Mouse (Mus musculus) liver, embryonic 14.5 days (tissue): ENCODE data around the gene Scarf2. TPM values are rescaled to one million over a fixed set of nuclear protein-coding genes. Genes with fewer than 3 reads are reported as not detected.
A peak's percentile ranks its signal among the peaks of the same experiment; 100 is the strongest.

Source experiments
- ATAC-seq: fragments of 200-750 bp; cut with Nextera tagmentation; 2 replicates; pipeline ENCODE4 v1.8.0; 2017; ENCODE audit warnings: moderate number of reproducible peaks, mild to moderate bottlenecking, moderate library complexity; ENCODE audit not compliant: insufficient read depth
- DNase-seq, 3 experiments: peaks; one replicate each; pipeline ENCODE4 v3.0.0-alpha.2; 2012 to 2013; ENCODE audit warnings: low read depth in 3 of 3, low spot score in 3 of 3
- H3K27ac ChIP-seq: fragments of 300-500 bp; sonication (generic); 2 replicates; pipeline ENCODE4 v1.5.1; 2014; ENCODE audit warnings: moderate library complexity, mild to moderate bottlenecking, control low read depth, inconsistent platforms
- H3K27me3 ChIP-seq: fragments of 300-500 bp; sonication (generic); 2 replicates; pipeline ENCODE4 v1.6.1; 2014; ENCODE audit warnings: mild to moderate bottlenecking, low read length, moderate library complexity; ENCODE audit not compliant: control insufficient read depth, insufficient read depth
- H3K36me3 ChIP-seq: fragments of 300-500 bp; sonication (generic); replicated peaks from 2 replicates; pipeline ENCODE4 v1.6.1; 2014; ENCODE audit warnings: low read depth; ENCODE audit not compliant: control insufficient read depth, insufficient read depth
- H3K4me1 ChIP-seq, 2 experiments: fragments of 200-500 bp in 1 of 2; fragments of 300-500 bp in 1 of 2; sonication (generic) in 1 of 2; replicated peaks; 2 replicates each; pipeline ENCODE4 v1.6.1; 2012 to 2014; ENCODE audit warnings: antibody characterized with exemption in 1 of 2, inconsistent platforms in 1 of 2, low read length in 1 of 2; ENCODE audit not compliant: control insufficient read depth in 2 of 2, insufficient read depth in 2 of 2
- H3K4me2 ChIP-seq: fragments of 300-500 bp; sonication (generic); 2 replicates; pipeline ENCODE4 v1.6.1; 2014; ENCODE audit warnings: low read depth, mild to moderate bottlenecking, control low read depth, moderate library complexity
- H3K4me3 ChIP-seq, 2 experiments: fragments of 200-500 bp in 1 of 2; fragments of 300-500 bp in 1 of 2; sonication (generic) in 1 of 2; 2 replicates each; pipeline ENCODE4 v1.5.1; 2012 to 2014; ENCODE audit warnings: low read depth in 2 of 2, low read length in 2 of 2, mild to moderate bottlenecking in 2 of 2, control low read depth in 1 of 2, inconsistent platforms in 1 of 2, moderate library complexity in 1 of 2; ENCODE audit not compliant: insufficient read depth in 1 of 2
- H3K9ac ChIP-seq: fragments of 300-500 bp; sonication (generic); replicated peaks from 2 replicates; pipeline ENCODE4 v1.6.1; 2014; ENCODE audit warnings: mild to moderate bottlenecking, control low read depth, moderate library complexity
- H3K9me3 ChIP-seq: fragments of 300-500 bp; sonication (generic); 2 replicates; pipeline ENCODE4 v1.6.1; 2016; ENCODE audit warnings: low read length, mixed read lengths; ENCODE audit not compliant: control insufficient read depth
- CTCF ChIP-seq: IDR thresholded peaks from 2 replicates; pipeline ENCODE4 v1.5.1; 2016; ENCODE audit warnings: antibody characterized with exemption, low read depth, control low read depth
- EP300 ChIP-seq: IDR thresholded peaks from 2 replicates; pipeline ENCODE4 v1.6.1; 2016; ENCODE audit warnings: antibody characterized with exemption, low read depth
- WGBS: fragments of 180-500 bp; shearing (Covaris S2); extraction: QIAGEN DNeasy Blood & Tissue Kit; methylation state at CpG from one replicate; pipeline ENCODE4 v1.1.7; 2014; ENCODE audit not compliant: insufficient replicate concordance; 5-methylcytosine and 5-hydroxymethylcytosine counted together
- polyA plus RNA-seq, 2 experiments: library from polyadenylated mRNA; depleted of rRNA in 1 of 2; stranded (reverse) in 1 of 2; unstranded in 1 of 2; fragments of >200 nt; fragmentation: Nextera tagmentation in 1 of 2; extraction: Ambion mirVana in 1 of 2; gene quantifications; 2 replicates each; pipeline versions ENCODE4 v1.2.1 to v1.2.3; 2012 to 2014

Scarf2 gene
- polyA plus RNA-seq, 2 experiments = 0.51 to 3.4 TPM

- 4% methylated on average over 29 of the region's 29 CpGs for WGBS
- Histone ChIP-seq H3K4me2 (peak overlapping the region; percentile 49), H3K4me1 (no peaks in the 10 kb centered on the region), H3K9ac (no peak overlapping the region), H3K4me3 (peak overlapping the region; percentile 31 to 47), H3K27me3 (peaks cover 75% of the 10 kb centered on the region), H3K36me3 (no peaks in the 10 kb centered on the region), H3K27ac (no peak overlapping the region), H3K9me3 (no peaks in the 10 kb centered on the region)
- no peak for DNase-seq
- TF ChIP-seq EP300 (no peak), CTCF (no peak)
- ATAC-seq = no peak
These were observed 780 bp downstream of the Scarf2 start for GRCm38 (mm10) chr16:17797812-17798311.

- TF ChIP-seq EP300 (no peak), CTCF (no peak)
- Histone ChIP-seq H3K4me3 (peak overlapping the region; percentile 31 to 47), H3K36me3 (no peaks in the 10 kb centered on the region), H3K27me3 (peaks cover 82% of the 10 kb centered on the region), H3K4me1 (no peaks in the 10 kb centered on the region), H3K4me2 (peak overlapping the region; percentile 22), H3K9me3 (no peaks in the 10 kb centered on the region), H3K9ac (no peak overlapping the region), H3K27ac (no peak overlapping the region)
- WGBS = 6% methylated on average over 32 of the region's 45 CpGs
- ATAC-seq (no peak), DNase-seq (no peak)
These were observed 1.5 kb downstream of the Scarf2 start for GRCm38 (mm10) chr16:17798321-17799180.

- Histone ChIP-seq H3K4me2 (no peak overlapping the region), H3K4me3 (no peak overlapping the region)
These were observed 2.5 kb downstream of the Scarf2 start for GRCm38 (mm10) chr16:17799584-17799983.

GRCm38 (mm10) chr16:17801777-17802455 is 4.8 kb downstream of the Scarf2 start:
- 8% methylated on average over 7 of the region's 7 CpGs for WGBS
- DNase-seq (no peak), ATAC-seq (no peak)
- H3K27me3 ChIP-seq = peaks cover 98% of the 10 kb centered on the region
- no peak overlapping the region for H3K9ac ChIP-seq
- H3K9me3 ChIP-seq = no peaks in the 10 kb centered on the region
- no peaks in the 10 kb centered on the region for H3K4me1 ChIP-seq
- no peak for TF ChIP-seq EP300
- no peak for TF ChIP-seq CTCF
- no peaks in the 10 kb centered on the region for H3K36me3 ChIP-seq
- H3K4me2 ChIP-seq = no peak overlapping the region
- H3K4me3 ChIP-seq = no peak overlapping the region
- H3K27ac ChIP-seq = no peak overlapping the region

More at GRCm38 (mm10) chr16:17799584-17799983, 2.5 kb downstream of the Scarf2 start:
- Histone ChIP-seq H3K27me3 (peaks cover 92% of the 10 kb centered on the region), H3K36me3 (no peaks in the 10 kb centered on the region), H3K27ac (no peak overlapping the region), H3K4me1 (no peaks in the 10 kb centered on the region), H3K9ac (no peak overlapping the region), H3K9me3 (no peaks in the 10 kb centered on the region)
- ATAC-seq (no peak), DNase-seq (no peak)
- no peak for TF ChIP-seq CTCF
- no peak for TF ChIP-seq EP300

- H3K4me3 ChIP-seq = peak overlapping the region in 1 of 2 experiments; percentile 35; a peak in 2 of 4 replicates
- no peak overlapping the region for H3K4me2 ChIP-seq
- DNase-seq = no peak
- H3K9ac ChIP-seq = no peak overlapping the region
- no peaks in the 10 kb centered on the region for H3K36me3 ChIP-seq
- H3K27ac ChIP-seq = no peak overlapping the region
- WGBS = 9% methylated on average over 18 of the region's 18 CpGs
- no peaks in the 10 kb centered on the region for H3K4me1 ChIP-seq
- peaks cover 98% of the 10 kb centered on the region for H3K27me3 ChIP-seq
- no peaks in the 10 kb centered on the region for H3K9me3 ChIP-seq
- ATAC-seq = no peak
- TF ChIP-seq CTCF (no peak), EP300 (no peak)
These were observed 5.4 kb downstream of the Scarf2 start for GRCm38 (mm10) chr16:17802456-17802838.
